Mouse (Mus musculus): ENCODE measurements around the gene Atad5.

Atad5 gene

DNA sequence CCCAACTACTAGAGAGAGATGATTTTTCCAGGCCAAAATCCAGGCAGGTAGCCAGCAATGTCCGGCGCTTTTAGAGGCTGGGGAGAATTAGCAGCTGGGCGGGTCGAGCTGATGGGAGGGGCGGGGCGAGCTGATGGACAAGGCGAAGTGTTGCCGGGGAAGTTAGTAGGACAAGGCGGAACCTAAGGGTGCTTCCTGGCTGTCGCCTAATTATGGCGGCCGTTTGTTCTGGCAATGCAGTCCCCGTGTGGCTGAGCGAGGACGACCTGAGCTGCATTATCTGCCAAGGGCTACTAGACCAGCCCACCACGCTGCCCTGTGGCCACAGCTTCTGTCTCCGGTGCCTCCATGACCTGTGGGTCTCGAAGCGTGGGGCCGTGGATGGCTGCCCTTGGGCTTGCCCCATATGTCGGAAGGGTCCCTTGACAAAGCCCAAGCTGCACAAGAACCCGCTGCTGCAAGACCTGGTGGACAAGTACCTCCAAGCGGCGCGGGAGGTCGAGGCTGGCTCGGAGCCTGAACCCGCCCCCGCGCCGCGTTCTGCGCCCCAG is 94.6 kb downstream of the Atad5 start, which contains the start of gene Rnf135:
Gene Rnf135, plus strand, starts transcription at position 147 of the 551 bp plus-strand sequence.
- peak; percentile 81 for DNase-seq

DNA sequence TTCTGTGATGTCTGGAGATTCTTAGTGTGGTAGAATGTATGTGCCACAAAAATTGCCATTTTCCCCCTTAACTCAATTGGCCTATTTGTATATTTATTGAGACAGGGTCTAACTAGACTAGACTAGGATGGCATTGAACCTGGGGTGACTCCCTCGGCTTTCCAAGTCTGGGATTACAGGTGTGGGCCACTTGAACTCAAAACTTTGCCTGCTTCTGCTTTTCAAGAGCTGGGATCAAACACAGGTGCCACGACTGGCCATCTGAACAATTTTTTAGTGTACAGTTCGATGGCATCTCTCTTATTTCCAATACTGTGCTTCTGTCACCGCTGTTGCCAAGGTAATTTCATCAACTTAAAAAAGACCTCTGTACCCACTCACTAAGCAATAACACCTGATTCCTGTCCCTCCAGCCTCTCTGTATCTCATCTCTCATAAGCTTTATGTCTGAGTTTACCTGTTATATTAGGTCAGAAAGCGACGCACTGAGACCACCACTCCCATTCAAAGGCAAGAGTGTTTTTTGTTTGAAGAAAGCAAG is 95.4 kb downstream of the Atad5 start:
- no peak for DNase-seq
